Mouse (Mus musculus): ENCODE measurements around the gene Krtcap2. TPM values are rescaled to one million over a fixed set of nuclear protein-coding genes. Genes with fewer than 3 reads are reported as not detected.
"Not testable (repeated sequence)": the region's sequence is repeated elsewhere in the genome, so short reads cannot be mapped to it uniquely, and the experiment has no call there.

Krtcap2 gene
- polyA plus RNA-seq, 1 experiment from 2014 or later = 236 TPM

DNA sequence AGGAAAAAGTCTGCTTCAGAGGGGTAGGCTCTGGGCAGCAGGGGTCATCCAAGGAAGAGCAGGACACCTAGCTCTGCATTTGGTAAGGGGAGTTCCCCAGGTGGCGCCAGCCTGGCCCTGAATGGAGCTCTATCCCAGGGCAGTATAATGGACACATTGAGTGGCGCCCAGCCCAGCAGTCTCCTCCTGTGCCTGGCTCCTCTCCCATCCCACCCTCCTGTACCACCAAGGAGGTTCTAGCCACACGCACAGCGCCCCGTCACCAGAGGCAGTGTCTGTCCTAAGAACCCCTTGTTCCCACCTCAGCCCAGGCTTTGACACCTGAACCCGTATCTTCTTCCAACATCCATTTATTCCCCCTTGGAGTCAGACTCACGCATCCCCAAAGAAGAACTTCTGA, 36.0 kb upstream of the Krtcap2 start:
- DNase-seq (ENCODE audit: low read depth, low spot score) = no peak
- POLR2A ChIA-PET = interaction anchor here (0.8 kb wide), 1 partner anchor 106 kb away, joined by 4 read pairs; no protein-coding TSS in a partner anchor
- no peak for ATAC-seq
- H3K27me3 ChIP-seq = no peaks in the 10 kb centered on the region
- in situ Hi-C loops (cut with MboI; ENCODE audit: low pct_unique_long_range_greater_than_20kb) = loop anchor here (25.0 kb wide), 1 partner anchor 522 kb away; the partner anchor contains the start of gene Khdc4
- no peak for TF ChIP-seq CTCF (IDR thresholded peaks at IDR 0.05)
- CTCF ChIA-PET = interaction anchor here (0.8 kb wide), 1 partner anchor 118 kb away, joined by 3 read pairs; no protein-coding TSS in a partner anchor

GRCm38 (mm10) chr3:89210162-89210561, 35.6 kb upstream of the Krtcap2 start:
- DNase-seq (ENCODE audit: low read depth, low spot score) = no peak
- no peaks in the 10 kb centered on the region for H3K27me3 ChIP-seq
- TF ChIP-seq CTCF (IDR thresholded peaks at IDR 0.05) = no peak
- CTCF ChIA-PET = interaction anchor here (0.8 to 1.4 kb wide), 6 partner anchors 13 to 152 kb away, joined by 3 to 5 read pairs (median 3); no protein-coding TSS in a partner anchor
- in situ Hi-C loops (cut with MboI; ENCODE audit: low pct_unique_long_range_greater_than_20kb) = loop anchor here (25.0 kb wide), 1 partner anchor 523 kb away; the partner anchor contains the start of gene Khdc4
- POLR2A ChIA-PET = interaction anchor here (0.8 to 1.0 kb wide), 2 partner anchors 106 to 120 kb away, joined by 3 to 4 read pairs; no protein-coding TSS in a partner anchor
- ATAC-seq = no peak

DNA sequence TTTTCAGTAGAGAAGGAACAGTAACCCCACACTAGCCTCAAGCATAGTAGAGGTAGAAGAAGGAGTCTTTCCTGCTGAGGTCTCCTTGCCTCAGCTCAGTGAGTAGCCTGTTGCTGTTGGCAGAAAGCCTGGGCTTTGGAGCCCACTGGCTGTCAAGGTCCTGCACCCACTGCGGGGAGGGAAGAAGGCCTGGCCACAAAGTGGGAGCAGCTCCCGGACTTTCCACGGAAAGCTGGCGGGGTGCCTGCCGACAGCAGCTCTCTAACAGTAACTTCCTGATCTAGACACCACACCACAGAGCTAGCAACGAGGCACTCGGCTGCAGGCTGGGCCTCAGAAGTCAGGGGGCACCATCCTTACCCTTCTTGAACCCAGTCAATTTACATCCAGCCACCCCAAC, 35.0 kb upstream of the Krtcap2 start:
- TF ChIP-seq CTCF (IDR thresholded peaks at IDR 0.05) = no peak
- peak; percentile 25 for DNase-seq (ENCODE audit: low read depth, low spot score)
- ChIA-PET POLR2A (interaction anchor here (0.8 to 1.5 kb wide), 4 partner anchors 8 to 121 kb away, joined by 3 to 5 read pairs (median 4); partner anchors contain the start of genes Gba and Gm43738), CTCF (interaction anchor here (0.8 to 1.4 kb wide), 8 partner anchors 8 to 152 kb away, joined by 3 to 5 read pairs (median 3); partner anchors contain the start of gene Gba)
- ATAC-seq = no peak
- no peaks in the 10 kb centered on the region for H3K27me3 ChIP-seq
- in situ Hi-C loops (cut with MboI; ENCODE audit: low pct_unique_long_range_greater_than_20kb) = loop anchor here (25.0 kb wide), 1 partner anchor 523 kb away; the partner anchor contains the start of gene Khdc4

GRCm38 (mm10) chr3:89213803-89214530, 31.8 kb upstream of the Krtcap2 start:
- H3K27me3 ChIP-seq = no peaks in the 10 kb centered on the region
- in situ Hi-C loops (cut with MboI; ENCODE audit: low pct_unique_long_range_greater_than_20kb) = loop anchor here (25.0 kb wide), 1 partner anchor 527 kb away; the partner anchor contains the start of gene Khdc4
- CTCF ChIA-PET = interaction anchor here (2.3 kb wide), 1 partner anchor 10 kb away, joined by 6 read pairs; no protein-coding TSS in a partner anchor
- POLR2A ChIA-PET = interaction anchor here (0.5 to 2.5 kb wide), 8 partner anchors 10 to 126 kb away, joined by 3 to 10 read pairs (median 4); partner anchors contain the start of genes Fdps and Gba
- ATAC-seq (peak; percentile 76), DNase-seq (ENCODE audit: low read depth, low spot score) (peak; percentile 64)
- no peak for TF ChIP-seq CTCF (IDR thresholded peaks at IDR 0.05)

DNA sequence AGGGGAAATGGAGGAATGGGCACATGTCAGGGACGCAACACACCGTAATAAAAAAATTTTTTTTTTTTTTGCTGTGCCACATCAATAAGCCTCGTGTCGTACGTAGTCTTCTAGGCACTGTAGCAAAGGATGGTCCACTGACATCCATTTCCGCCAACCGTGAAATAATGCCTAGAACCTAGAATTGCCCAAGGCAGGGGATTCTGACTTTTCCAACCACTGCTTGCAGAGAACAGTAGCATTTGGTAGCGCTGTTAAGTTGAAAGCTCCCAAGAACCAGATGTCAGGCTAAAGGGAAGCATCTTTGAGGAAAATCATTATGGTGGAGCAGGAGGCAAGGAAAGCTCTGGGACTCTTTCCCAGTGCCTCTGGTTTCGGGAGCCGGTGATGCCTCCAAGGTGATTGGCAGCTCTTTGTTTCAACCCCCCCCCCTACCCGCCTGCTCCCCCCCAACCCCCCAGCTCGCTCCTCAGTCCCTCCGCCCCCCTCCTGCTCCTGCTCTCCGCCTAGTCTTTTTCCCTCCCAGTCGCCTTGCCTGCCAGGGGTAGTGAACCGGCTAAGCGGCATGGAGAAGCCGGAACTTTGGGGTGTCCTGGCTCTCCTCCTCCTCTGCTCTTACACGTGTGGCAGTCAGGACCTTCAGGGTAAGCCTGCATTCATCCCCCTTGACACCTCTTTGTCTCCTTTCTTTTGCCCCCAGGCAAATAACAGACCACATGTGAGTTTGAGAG, 30.9 kb upstream of the Krtcap2 start, which contains the start of gene Thbs3:
Gene Thbs3, plus strand, starts transcription at position 500 of the 731 bp plus-strand sequence.
- no peaks in the 10 kb centered on the region for H3K27me3 ChIP-seq
- in situ Hi-C loops (cut with MboI; ENCODE audit: low pct_unique_long_range_greater_than_20kb) = loop anchor here (5.0 to 25.0 kb wide), 2 partner anchors 128 to 528 kb away; partner anchors contain the start of gene Khdc4
- POLR2A ChIA-PET = interaction anchor here (0.7 to 2.5 kb wide), 6 partner anchors 14 to 127 kb away, joined by 3 to 10 read pairs (median 4); partner anchors contain the start of gene Fdps
- CTCF ChIA-PET = interaction anchor here (1.0 to 2.3 kb wide), 5 partner anchors 8 to 125 kb away, joined by 3 to 6 read pairs (median 4); partner anchors contain the start of gene Mtx1
- ATAC-seq = no peak
- no peak for TF ChIP-seq CTCF (IDR thresholded peaks at IDR 0.05)
- no peak for DNase-seq (ENCODE audit: low read depth, low spot score)

- in situ Hi-C loops (cut with MboI; ENCODE audit: low pct_unique_long_range_greater_than_20kb) = loop anchor here (5.0 to 25.0 kb wide), 2 partner anchors 129 to 529 kb away; partner anchors contain the start of gene Khdc4
- ChIA-PET CTCF (interaction anchor here (1.0 to 2.3 kb wide), 5 partner anchors 9 to 126 kb away, joined by 3 to 6 read pairs (median 4); partner anchors contain the start of gene Mtx1), POLR2A (no interaction called here)
- no peak for TF ChIP-seq CTCF (IDR thresholded peaks at IDR 0.05)
- ATAC-seq = no peak
- H3K27me3 ChIP-seq = no peaks in the 10 kb centered on the region
- peak; percentile 73 for DNase-seq (ENCODE audit: low read depth, low spot score)
Observed at GRCm38 (mm10) chr3:89215853-89216252, 29.9 kb upstream of the Krtcap2 start.

- POLR2A ChIA-PET; ATAC-seq; DNase-seq (ENCODE audit: low read depth, low spot score); H3K27me3 ChIP-seq: not testable (repeated sequence)
- CTCF ChIA-PET = interaction anchor here (0.8 to 2.1 kb wide), 5 partner anchors 9 to 129 kb away, joined by 3 to 6 read pairs (median 4); partner anchors contain the start of gene Mtx1
- in situ Hi-C loops (cut with MboI; ENCODE audit: low pct_unique_long_range_greater_than_20kb) = loop anchor here (5.0 to 25.0 kb wide), 2 partner anchors 129 to 529 kb away; partner anchors contain the start of gene Khdc4
Observed at GRCm38 (mm10) chr3:89216407-89216806, 29.4 kb upstream of the Krtcap2 start.

DNA sequence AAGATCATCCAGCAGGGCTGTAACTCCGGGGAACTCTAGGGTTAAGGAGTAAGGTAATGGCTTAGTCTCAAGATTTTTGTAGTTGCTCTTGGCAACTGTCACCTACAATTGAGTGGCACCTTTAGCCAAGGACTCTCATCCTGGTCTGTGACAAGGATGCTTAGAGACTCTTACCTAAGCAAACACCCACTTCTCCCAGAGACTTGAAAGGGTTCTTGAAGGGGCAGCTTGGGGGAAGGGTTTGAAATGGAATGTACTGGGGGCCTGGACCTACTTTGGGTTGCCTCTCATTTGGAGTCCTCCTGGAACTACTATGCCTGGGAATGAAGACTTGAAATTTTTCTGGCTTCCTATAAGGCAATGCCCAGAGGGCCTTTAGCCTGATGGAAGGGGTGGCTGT, 27.5 kb upstream of the Krtcap2 start:
- H3K27me3 ChIP-seq = no peaks in the 10 kb centered on the region
- ChIA-PET POLR2A (interaction anchor here (2.0 kb wide), 1 partner anchor 16 kb away, joined by 4 read pairs; no protein-coding TSS in a partner anchor), CTCF (interaction anchor here (1.1 to 2.1 kb wide), 2 partner anchors 25 to 131 kb away, joined by 6 read pairs; no protein-coding TSS in a partner anchor)
- ATAC-seq = no peak
- no peak for DNase-seq (ENCODE audit: low read depth, low spot score)
- no peak for TF ChIP-seq CTCF (IDR thresholded peaks at IDR 0.05)
- in situ Hi-C loops (cut with MboI; ENCODE audit: low pct_unique_long_range_greater_than_20kb) = loop anchor here (5.0 to 25.0 kb wide), 2 partner anchors 131 to 531 kb away; partner anchors contain the start of gene Khdc4

- in situ Hi-C loops (cut with MboI; ENCODE audit: low pct_unique_long_range_greater_than_20kb) = loop anchor here (5.0 to 25.0 kb wide), 2 partner anchors 132 to 532 kb away; partner anchors contain the start of gene Khdc4
- DNase-seq (ENCODE audit: low read depth, low spot score) (no peak), ATAC-seq (no peak)
- ChIA-PET POLR2A (no interaction called here), CTCF (no interaction called here)
- TF ChIP-seq CTCF (IDR thresholded peaks at IDR 0.05) = no peak
- H3K27me3 ChIP-seq = no peaks in the 10 kb centered on the region
Observed at GRCm38 (mm10) chr3:89219546-89219945, 26.2 kb upstream of the Krtcap2 start.

All from Patski (cell line).